Mouse (Mus musculus) E14TG2a.4 (cell line): ENCODE results near the gene Pbx3.

Experiments used
- H3K27me3 ChIP-seq: 2 replicates; pipeline ENCODE4 v1.6.1; 2014; ENCODE audit warnings: low read length, control low read depth; ENCODE audit not compliant: insufficient read depth
- H3K36me3 ChIP-seq: 2 replicates; pipeline ENCODE4 v1.6.1; 2014; ENCODE audit warnings: low read length, control low read depth; ENCODE audit not compliant: insufficient read depth
- H3K4me1 ChIP-seq: replicated peaks from 2 replicates; pipeline ENCODE4 v1.6.1; 2014; ENCODE audit warnings: low read depth, low read length, control low read depth
- H3K4me3 ChIP-seq: replicated peaks from 2 replicates; pipeline ENCODE4 v1.5.1; 2014; ENCODE audit warnings: mild to moderate bottlenecking, low read length
- H3K9me3 ChIP-seq: 2 replicates; pipeline ENCODE4 v1.6.1; 2014; ENCODE audit warnings: low read length, control low read depth
- CTCF ChIP-seq: conservative IDR thresholded peaks from 2 replicates; pipeline ENCODE4 v1.5.1; 2014; ENCODE audit warnings: low read length
- NANOG ChIP-seq: IDR thresholded peaks from 2 replicates; pipeline ENCODE4 v1.6.1; 2014; ENCODE audit warnings: borderline replicate concordance, low read length, mixed read lengths
- POU5F1 ChIP-seq: IDR thresholded peaks from 2 replicates; pipeline ENCODE4 v1.6.1; 2014; ENCODE audit warnings: low read length, borderline replicate concordance

Gene Pbx3

DNA sequence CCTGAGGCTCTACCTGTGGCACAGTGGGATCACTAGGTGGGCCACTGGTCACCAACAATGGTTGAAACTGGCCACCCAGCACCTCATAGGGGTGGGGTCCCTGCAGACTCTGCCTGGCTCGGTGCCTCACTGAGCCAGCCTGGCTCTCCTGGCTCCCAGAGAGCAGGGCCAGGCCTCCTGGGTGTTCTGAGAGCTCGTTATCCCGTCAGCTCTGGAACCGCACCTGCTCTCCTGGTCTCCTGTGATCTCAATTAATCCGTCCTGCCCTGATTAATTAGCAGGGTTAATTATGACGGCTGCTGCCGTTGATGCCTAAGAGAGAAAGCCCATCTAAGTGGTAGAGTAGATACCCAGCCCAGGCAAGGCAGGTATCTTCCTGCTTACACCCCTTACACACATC lies 237.6 kb downstream of the Pbx3 start:
- Histone ChIP-seq H3K36me3 (no peaks in the 10 kb centered on the region), H3K4me3 (no peak overlapping the region), H3K4me1 (peaks cover 13% of the 10 kb centered on the region), H3K27me3 (peaks cover 14% of the 10 kb centered on the region; the same call in 1 of the 2 replicates), H3K9me3 (no peaks in the 10 kb centered on the region)
- TF ChIP-seq CTCF: no peak
- no peak for TF ChIP-seq NANOG
- no peak for TF ChIP-seq POU5F1

DNA sequence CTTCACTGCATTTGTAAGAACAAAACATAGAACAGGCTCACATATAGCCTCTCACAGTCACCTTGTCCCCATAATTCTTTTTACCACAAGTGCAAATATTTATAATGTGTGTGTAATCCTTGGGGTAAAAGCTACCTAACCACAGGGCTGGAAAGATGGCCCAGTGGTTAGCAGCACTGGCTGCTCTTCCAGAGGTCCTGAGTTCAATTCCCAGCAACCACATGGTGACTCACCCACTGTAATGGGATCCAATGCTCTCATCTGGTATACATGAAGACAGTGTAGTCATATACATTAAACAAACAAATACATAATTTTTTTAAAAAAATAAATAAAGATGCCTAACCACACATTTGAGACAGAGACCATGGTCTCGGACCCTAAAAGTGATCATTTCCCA lies 240.2 kb downstream of the Pbx3 start:
- H3K27me3 ChIP-seq: peaks cover 20% of the 10 kb centered on the region; the same call in 1 of the 2 replicates
- peaks cover 13% of the 10 kb centered on the region for H3K4me1 ChIP-seq
- H3K9me3 ChIP-seq: no peaks in the 10 kb centered on the region
- H3K36me3 ChIP-seq: no peaks in the 10 kb centered on the region
- H3K4me3 ChIP-seq: no peak overlapping the region
- TF ChIP-seq NANOG (no peak), POU5F1 (no peak), CTCF (no peak)

DNA sequence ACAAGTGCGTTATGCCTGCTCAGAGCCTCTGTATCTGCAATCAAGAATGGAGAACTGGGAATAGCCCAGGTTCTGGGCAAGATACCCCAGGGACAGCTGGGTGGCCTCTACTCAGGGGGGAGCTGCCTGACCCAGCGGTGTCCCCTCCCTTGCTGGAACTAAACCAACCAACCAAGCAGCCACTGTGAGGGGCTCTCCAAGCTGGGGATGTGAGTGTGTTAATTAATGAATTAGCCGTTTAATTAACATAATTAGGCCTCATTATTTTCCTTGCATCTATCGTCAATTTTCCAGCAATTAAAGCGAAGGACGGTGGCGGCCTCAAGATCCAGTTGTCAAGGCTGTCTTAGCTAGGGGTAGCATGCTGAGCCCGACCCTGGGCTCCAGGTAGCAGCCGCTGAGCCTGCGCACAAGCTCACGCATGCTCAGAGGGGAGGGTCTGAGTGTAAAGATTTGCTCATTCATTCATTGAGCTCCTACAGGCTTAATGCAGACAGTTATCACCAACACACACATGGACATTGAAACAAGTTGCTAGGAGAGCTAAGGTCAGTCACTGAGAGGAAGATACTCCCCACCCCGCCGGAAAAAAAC lies 243.2 kb downstream of the Pbx3 start:
- no peaks in the 10 kb centered on the region for H3K9me3 ChIP-seq
- no peak overlapping the region for H3K4me3 ChIP-seq
- TF ChIP-seq CTCF (no peak), POU5F1 (no peak), NANOG (no peak)
- H3K36me3 ChIP-seq: no peaks in the 10 kb centered on the region
- H3K4me1 ChIP-seq: peaks cover 13% of the 10 kb centered on the region
- peaks cover 23% of the 10 kb centered on the region; the same call in 1 of the 2 replicates for H3K27me3 ChIP-seq

DNA sequence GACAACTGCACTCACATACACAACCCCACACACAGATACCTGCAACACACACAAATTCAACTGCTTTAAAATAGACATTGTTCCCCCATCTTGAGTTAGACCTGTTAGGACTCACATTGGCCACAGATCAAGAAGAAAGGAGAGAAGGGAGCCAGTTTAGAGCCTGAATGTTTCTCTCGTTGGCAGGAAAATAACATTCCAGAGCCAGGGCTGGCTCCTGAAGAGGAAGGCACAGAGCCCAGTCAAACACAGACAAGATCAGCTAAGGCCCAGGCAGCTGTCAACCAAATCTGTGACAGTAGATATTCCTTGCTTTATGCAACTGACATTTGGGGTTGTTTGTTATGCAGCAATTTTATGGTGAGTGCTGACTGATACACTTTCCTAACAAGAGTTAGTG lies 245.1 kb downstream of the Pbx3 start:
- no peaks in the 10 kb centered on the region for H3K36me3 ChIP-seq

DNA sequence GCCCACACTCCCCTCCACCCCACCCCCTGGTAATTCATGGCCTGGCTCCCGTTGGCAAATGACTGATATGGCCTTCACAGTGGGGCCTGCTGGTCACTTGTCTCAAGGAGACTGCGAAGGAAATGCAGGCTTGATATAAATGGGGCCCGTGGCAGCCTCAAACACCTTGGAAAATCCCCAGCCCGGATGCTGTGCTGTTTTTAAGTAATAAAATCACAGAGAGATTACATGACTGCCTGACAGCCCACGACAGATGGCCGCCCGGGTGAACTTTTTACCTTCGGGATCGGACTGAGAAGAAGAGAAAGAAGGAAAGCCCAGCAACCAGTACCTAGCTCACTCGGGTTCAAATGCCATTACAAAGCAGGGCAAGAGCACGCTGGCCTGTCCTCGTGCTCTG lies 249.0 kb downstream of the Pbx3 start:
- TF ChIP-seq POU5F1 (no peak), NANOG (no peak), CTCF (no peak)
- H3K27me3 ChIP-seq: peaks cover 11% of the 10 kb centered on the region
- H3K4me3 ChIP-seq: no peak overlapping the region
- H3K4me1 ChIP-seq: no peaks in the 10 kb centered on the region
- H3K36me3 ChIP-seq: no peaks in the 10 kb centered on the region
- H3K9me3 ChIP-seq: no peaks in the 10 kb centered on the region

More for the DNA sequence above, 245.1 kb downstream of the Pbx3 start:
- Histone ChIP-seq H3K9me3 (no peaks in the 10 kb centered on the region), H3K4me3 (no peak overlapping the region), H3K27me3 (peaks cover 20% of the 10 kb centered on the region), H3K4me1 (peaks cover 13% of the 10 kb centered on the region)
- no peak for TF ChIP-seq NANOG
- no peak for TF ChIP-seq CTCF
- no peak for TF ChIP-seq POU5F1
